Mouse (Mus musculus) 3134 (cell line): ENCODE measurements around the gene Mknk2.

Experiments
- DNase-seq: peaks from one replicate; pipeline ENCODE4 v3.0.0-alpha.2; 2011; ENCODE audit warnings: low spot score; ENCODE audit not compliant: insufficient read length; ENCODE audit errors: extremely low read depth

The Mknk2 gene

DNA sequence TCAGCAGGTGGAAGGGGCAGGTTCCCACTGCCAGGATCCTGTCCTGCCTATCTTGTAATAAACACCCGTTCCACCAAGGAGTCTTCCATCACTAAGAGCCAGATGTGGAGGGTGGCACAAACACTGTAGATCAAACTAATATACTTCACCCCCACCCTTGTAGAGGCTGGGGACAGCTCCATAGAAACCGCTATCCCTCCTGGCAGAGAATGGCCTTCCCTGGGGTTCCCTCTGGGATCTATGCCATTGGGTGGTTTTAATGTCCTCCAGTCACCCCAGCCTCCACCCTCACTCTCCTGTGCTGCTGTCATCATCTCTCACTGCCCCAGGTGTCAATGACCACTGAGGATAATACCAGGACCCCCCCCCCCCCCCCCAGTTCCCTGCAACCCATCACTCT is 7.4 kb downstream of the Mknk2 start:
- no peak for DNase-seq

DNA sequence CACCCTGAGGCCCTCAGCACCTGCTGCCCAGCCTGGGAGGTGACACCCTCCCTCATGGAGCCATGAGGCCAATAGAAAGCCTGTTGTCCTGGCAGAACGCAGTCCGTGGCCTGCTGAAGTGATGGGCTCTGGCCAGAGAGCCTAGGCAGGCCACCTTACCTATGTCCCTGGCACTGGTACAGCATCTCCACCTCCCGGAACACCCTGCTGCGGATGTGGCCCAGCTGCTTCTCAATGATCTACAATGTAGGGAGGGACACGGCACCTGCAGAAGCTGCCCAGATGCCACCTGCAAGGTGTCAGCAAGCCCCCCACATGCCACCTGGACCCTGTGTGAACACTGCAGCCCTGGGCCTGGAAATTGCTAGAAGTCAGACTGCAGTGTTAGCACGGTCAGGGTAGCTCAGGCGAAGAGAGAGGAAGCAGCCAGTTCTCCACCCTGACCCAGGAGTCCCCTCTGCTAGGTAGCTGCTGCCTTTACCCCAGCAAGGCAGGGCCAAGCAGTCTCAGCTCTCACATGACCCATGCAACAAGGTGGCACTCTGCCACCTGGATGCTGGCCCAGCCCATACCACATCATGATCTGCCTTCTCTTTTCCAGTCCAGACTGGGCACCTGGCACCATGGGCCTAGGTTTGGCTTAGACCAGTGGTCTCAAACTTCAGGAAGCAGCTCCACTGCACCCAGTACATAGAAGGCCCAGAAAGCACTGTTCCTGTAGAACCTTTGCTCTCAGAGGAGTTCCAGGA is 8.0 kb downstream of the Mknk2 start:
- DNase-seq, result peak; percentile 41

- no peak for DNase-seq
Measured at GRCm38 (mm10) chr10:80669018-80669417, 8.9 kb downstream of the Mknk2 start.

DNA sequence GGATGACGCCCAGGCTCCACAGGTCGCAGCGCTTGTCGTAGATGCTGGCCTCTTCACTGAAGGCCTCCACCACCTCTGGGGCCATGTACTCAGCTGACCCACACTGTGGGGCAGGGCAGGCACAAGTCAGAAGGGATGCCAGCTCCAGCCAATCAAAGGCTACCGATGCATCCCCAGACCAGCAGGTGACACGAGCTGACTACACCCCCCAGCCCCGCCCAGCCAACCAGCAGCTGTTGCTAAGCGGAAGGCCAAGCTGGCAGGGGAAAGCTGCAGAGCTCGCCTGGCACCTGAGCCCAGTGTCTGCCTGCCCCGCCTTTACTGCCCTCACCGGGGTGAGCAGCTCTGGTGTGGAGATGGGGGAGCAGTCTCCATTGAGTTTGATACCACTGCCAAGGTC is 9.3 kb downstream of the Mknk2 start:
- DNase-seq, result no peak

DNA sequence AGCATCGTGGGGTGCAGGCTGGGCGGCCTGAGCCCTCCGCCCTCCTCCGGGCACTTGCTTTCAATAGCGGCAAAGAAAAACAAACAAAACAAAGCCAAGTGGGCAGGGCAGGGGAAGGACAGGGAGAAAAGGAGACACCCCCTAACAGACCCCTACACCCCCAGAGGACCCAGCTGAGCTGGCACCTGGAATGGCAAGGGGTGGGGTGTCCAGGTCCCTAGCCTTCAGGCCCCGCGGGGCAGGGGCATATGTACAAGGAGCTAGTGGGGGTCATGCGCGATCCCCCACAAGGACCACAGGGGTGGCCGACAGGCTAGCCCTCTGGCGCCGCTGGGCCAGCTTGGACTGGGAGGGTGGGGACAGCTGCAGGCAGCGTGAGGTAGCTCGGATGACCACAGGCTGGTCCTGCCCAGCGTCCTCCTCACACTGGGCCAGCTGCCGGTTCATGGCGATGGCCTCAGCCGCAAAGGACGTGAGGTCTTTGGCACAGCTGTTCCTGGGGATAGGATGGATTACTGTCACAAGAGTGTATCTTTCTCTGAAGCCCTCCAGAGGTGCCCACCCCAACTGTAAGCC is 11.0 kb downstream of the Mknk2 start:
- no peak for DNase-seq

GRCm38 (mm10) chr10:80665981-80666733 is 11.8 kb downstream of the Mknk2 start:
- no peak for DNase-seq

- no peak for DNase-seq
Measured at GRCm38 (mm10) chr10:80665459-80665858, 12.5 kb downstream of the Mknk2 start.

DNA sequence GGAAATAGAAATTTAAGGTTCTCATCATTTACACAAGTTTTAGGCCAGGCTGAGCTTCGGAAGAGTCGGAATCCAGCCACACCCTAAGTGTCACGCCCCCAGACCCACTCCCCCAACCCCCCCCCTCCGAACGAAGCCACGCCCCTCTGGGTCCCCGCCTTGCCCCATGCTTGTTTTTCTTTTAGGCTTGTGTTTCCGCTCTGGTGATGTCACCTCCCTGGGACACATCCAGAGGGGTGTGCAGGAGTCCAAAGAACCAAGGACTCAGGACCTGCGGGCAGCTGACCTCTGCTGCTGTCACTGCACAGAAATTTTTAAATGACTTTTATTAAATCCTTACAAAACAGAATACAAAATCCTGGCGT is 12.9 kb downstream of the Mknk2 start:
- peak; percentile 82 for DNase-seq

DNA sequence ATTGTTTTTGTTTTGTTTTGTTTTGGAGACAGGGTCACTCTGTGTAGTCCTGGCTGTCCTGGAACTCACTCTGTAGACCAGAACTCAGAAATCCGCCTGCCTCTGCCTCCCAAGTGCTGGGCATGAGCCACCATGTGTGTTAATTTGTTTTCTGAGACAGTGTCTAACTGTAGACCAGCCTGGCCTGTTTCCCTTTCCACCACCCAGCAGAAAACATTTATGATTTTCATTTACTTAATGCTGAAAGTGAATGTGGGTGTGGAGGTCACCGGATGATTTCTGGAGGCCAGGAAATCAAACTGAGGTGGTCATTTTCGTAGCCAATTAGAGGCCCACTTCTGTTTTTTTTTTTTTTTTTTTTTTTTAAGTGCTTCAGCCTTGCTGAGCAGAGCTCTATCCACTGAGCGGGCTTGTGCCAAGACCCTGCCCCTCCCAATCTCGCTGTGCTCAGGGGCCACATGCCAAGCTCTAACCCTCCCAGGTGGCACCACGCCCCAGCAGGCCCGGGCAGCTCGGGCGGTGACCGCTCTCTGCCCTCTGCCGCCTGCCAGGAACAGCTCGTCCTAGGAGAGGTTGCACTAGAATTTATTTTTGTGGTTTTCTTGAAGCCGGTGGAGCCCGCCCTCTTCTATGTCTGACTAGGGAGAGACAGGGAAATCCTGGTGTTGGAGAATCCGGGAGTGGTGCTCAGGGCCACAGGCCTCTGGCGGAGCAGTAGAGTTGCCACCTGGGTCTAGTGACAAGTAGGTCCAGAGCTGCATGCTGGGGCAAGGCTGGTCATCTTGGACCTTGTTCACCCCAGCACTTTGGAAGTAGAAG is 13.5 kb downstream of the Mknk2 start:
- peak; percentile 96 for DNase-seq

DNA sequence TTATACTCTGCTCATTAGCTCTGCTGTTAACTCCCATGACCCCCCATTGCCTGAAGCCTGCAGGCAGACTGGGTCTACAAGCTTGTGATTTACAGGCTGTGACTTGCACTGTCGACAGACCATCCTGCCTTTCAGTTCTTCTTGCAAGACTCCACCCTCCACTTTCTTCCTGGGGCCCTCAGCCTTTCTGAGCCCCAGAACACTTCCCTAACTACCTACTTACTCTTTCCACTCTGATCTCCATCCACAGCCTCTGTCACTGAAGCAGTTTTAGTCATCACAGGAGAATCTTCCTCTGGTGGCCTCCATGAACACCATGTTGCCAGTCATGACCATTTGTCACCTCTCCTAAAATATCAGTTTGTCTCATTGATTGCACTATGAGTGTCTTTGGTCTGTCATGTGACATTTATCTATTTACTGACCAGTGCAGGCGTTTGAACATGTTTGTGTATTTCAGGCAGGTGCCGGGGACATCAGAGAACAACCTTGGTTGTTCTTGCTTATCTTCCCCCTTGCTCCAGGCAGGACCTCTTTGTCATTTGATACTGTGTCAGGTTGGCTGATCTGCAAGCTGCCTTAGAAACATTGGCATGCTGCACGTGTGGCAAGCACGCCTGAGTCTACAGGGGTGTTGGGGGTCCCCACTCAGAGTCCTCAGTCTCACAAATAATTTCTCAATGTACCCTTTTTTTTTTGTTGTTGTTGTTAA is 14.3 kb downstream of the Mknk2 start:
- DNase-seq, result no peak

- DNase-seq, result no peak
Measured at GRCm38 (mm10) chr10:80661149-80661548, 16.8 kb downstream of the Mknk2 start.

DNA sequence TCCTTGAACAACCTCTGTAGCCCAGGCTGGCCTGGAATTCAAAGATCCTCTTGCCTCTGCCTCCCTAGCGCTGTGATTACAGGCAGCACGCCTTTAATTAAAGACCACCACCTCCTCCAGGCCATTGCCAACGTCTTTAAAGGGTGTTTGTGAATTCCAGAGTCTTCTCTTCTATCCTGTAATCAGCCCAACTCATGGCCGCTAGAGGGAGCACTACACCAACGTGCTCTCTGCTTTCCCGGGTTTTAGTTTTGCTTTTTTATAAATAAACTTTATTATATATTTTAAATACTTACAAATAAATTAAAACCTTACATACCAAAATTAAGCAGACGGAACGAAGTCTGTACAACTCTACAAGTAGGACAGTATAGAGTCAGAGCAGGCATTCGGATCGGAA is 18.7 kb downstream of the Mknk2 start:
- no peak for DNase-seq

GRCm38 (mm10) chr10:80658841-80659202 is 19.1 kb downstream of the Mknk2 start:
- DNase-seq, result no peak

GRCm38 (mm10) chr10:80658194-80658840 is 19.6 kb downstream of the Mknk2 start:
- DNase-seq, result no peak

DNA sequence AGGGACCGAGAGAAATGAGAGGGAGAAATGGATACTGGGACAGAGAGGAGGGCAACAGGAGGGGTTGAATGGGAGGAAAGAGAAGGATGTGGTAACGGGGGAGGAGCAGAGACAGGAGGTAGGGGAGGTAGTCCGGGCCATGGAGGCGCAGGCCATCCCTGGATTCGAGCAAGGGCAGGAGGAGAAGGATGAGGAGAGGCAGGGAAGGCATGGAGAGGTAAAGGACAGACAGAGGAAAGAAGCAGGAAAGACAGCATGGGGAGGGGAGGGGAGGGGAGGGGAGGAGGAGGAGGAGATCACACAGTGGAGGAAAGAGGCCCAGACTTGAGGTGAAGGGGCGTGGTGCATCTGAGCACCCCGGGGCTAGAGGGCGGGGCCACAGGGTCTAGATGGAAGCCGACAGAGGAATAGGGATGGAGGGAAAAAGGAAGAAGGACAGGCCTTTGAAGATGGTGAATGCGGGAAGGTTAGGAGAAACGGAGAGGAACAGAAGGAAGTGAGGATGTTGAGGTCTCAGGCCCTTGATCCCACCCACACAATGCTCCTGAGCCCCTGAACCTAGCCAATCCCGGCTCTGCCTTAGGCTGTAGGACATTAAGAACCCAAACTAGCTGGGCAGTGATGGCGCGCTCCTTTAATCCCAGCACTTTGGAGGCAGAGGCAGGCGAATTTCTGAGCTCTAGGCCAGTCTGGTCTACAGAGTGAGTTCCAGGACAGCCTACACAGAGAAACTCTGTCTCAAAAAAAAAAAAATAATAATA is 20.9 kb downstream of the Mknk2 start, which contains the start of gene Btbd2:
TSS of gene Btbd2 (minus strand) at position 209 of the 761 bp plus-strand sequence.
- DNase-seq, result no peak

DNA sequence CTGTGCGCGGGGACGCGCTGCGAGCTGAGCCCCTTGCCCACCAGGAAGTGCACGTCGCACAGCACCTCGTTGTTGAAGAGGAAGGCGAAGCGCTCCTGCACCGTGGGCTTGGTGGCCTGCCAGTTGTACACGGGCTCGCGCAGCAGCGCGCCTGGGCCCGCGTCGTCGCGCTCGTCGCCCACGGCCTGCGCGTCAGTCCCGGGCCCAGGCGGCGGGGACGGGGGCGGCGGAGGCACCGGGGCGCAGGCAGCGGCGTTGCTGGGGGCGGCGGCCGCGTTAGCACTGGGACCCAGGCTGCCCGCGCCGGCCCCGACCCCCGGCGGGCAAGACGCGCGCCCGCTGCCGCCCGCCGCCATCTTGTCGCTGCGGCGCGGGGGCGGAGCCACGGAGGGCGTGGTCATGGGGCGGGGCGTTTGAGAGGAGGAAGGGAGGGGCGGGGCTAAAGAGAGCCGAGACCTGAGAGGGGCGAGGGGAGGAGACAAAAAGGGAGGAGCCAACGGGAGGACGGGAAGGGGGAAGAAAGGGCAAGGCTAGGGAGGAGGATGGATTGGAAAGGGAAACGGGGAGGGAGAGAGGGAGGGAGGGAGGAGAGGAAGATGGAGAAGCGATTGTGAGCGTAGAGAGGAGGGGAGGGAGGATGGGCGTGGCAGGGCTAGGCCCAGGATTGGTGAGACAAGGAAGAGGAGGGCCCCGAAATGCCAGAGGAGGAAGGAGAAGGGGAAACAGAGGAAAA is 21.6 kb downstream of the Mknk2 start:
- peak; percentile 98 for DNase-seq

- DNase-seq, result no peak
Measured at GRCm38 (mm10) chr10:80655406-80656129, 22.3 kb downstream of the Mknk2 start.

DNA sequence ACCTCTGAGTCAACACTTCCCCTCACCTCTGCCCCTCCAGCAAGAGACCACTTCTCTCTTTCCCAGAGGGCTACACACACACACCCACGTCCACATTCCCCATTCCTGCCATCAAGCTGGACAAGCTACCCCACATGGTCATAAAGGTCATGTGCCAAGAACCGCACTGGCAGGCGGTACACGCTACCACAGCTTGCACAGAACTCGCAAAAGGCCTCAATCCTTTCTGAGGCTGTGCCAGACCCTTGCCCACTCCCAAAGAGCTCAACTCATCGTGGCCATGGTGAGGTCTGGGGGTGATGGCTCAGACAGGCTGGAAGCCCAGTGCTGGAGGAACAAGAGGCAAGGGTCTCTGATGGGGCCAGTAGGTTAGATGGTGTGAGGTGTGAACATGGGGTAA is 23.0 kb downstream of the Mknk2 start:
- DNase-seq, result no peak
